Comparison of ENCODE assay signal across 8 mouse cellular contexts in genomic region chr9:121718792-121719318, GRCm38 (mm10). TPM values are rescaled to one million over a fixed set of nuclear protein-coding genes. Genes with fewer than 3 reads are reported as not detected.
DNase-seq lines count a peak whose midpoint lies in the region; ATAC-seq lines count a peak whose summit lies in the region.

Nktr (plus strand) TSS chr9:121719169.

- H3K9ac ChIP-seq in heart, embryonic 14.5 days (ENCODE audit: low read length): peak within 1 kb of the TSS; percentile 93
- H3K9ac ChIP-seq in liver, embryonic 13.5 days: peak within 1 kb of the TSS; percentile 94
- peak within 1 kb of the TSS; percentile 99 for H3K9ac ChIP-seq in stomach, embryonic 16.5 days (ENCODE audit: low read length)

- H3K27ac ChIP-seq in heart, embryonic 14.5 days (replicated peaks in 1 of 2; ENCODE audit: control insufficient read depth in 1 of 2, insufficient read depth in 1 of 2, low read depth in 2 of 2, low read length in 2 of 2): peak within 1 kb of the TSS; percentile 95 to 96
- peak within 1 kb of the TSS; percentile 96 for H3K27ac ChIP-seq in liver, embryonic 13.5 days
- H3K27ac ChIP-seq in stomach, embryonic 16.5 days (ENCODE audit: low read length): peak within 1 kb of the TSS; percentile 98

- peak; percentile 96 for DNase-seq in c-Kit-negative CD71-positive TER-119-positive erythroid progenitor cells, embryonic 14.5 days (ENCODE audit: low read depth, low spot score)
- peak; percentile 98 for DNase-seq in fibroblast of lung, adult 2 months (ENCODE audit: low read depth)
- DNase-seq in kidney, postnatal 14 days: peak; percentile 99
- peak; percentile 98 for DNase-seq in liver, embryonic 13.5 days
- DNase-seq in neural tube, embryonic 10.5 days (ENCODE audit: extremely low spot score, low spot score): peak; percentile 94

- H3K4me1 ChIP-seq in heart, embryonic 14.5 days (ENCODE audit: control insufficient read depth in 2 of 2, insufficient read depth in 2 of 2, low read length in 2 of 2): peaks cover 4 to 19% of the 10 kb centered on the region in 2 experiments
- peaks cover 34% of the 10 kb centered on the region for H3K4me1 ChIP-seq in liver, embryonic 13.5 days (replicated peaks)
- peaks cover 9% of the 10 kb centered on the region; the same call in 1 of the 2 replicates for H3K4me1 ChIP-seq in stomach, embryonic 16.5 days (ENCODE audit: control insufficient read depth, insufficient read depth, low read length)

- H3K4me2 ChIP-seq in heart, embryonic 14.5 days (ENCODE audit: low read length): peak within 1 kb of the TSS; percentile 77
- peak within 1 kb of the TSS; percentile 95 for H3K4me2 ChIP-seq in liver, embryonic 13.5 days
- H3K4me2 ChIP-seq in stomach, embryonic 16.5 days (ENCODE audit: low read depth, low read length): peak within 1 kb of the TSS; percentile 92

- H3K36me3 ChIP-seq in heart, embryonic 14.5 days (ENCODE audit: control insufficient read depth, insufficient read depth, low read length): peaks cover 7% of the 10 kb centered on the region
- 0 out of 2 replicates have a peak, but pooled peaks cover 3% of the 10 kb centered on the region for H3K36me3 ChIP-seq in liver, embryonic 13.5 days
- H3K36me3 ChIP-seq in stomach, embryonic 16.5 days (ENCODE audit: control insufficient read depth, insufficient read depth, low read length): no peaks in the 10 kb centered on the region

- H3K4me3 ChIP-seq in heart, embryonic 14.5 days (ENCODE audit: control insufficient read depth in 1 of 2, insufficient read depth in 1 of 2, low read depth in 1 of 2, low read length in 2 of 2): peak within 1 kb of the TSS; percentile 70 to 73
- peak within 1 kb of the TSS; percentile 80 for H3K4me3 ChIP-seq in liver, embryonic 13.5 days (replicated peaks)
- H3K4me3 ChIP-seq in stomach, embryonic 16.5 days (replicated peaks; ENCODE audit: low read length): peak within 1 kb of the TSS; percentile 92

- H3K27me3 ChIP-seq in heart, embryonic 14.5 days (ENCODE audit: control insufficient read depth, insufficient read depth, low read length): no peaks in the 10 kb centered on the region
- H3K27me3 ChIP-seq in liver, embryonic 13.5 days: no peaks in the 10 kb centered on the region
- no peaks in the 10 kb centered on the region for H3K27me3 ChIP-seq in stomach, embryonic 16.5 days (ENCODE audit: control insufficient read depth, insufficient read depth, low read length)

- H3K9me3 ChIP-seq in heart, embryonic 14.5 days (ENCODE audit: control insufficient read depth, low read length): no peaks in the 10 kb centered on the region
- 0 out of 2 replicates have a peak, but pooled peaks cover 2% of the 10 kb centered on the region for H3K9me3 ChIP-seq in liver, embryonic 13.5 days (replicated peaks)
- no peaks in the 10 kb centered on the region for H3K9me3 ChIP-seq in stomach, embryonic 16.5 days (replicated peaks; ENCODE audit: control insufficient read depth, low read length)

- peak; percentile 89 for ATAC-seq in CD4-positive, CD25-positive, alpha-beta regulatory T cell, adult 4 months
- ATAC-seq in heart, embryonic 14.5 days (ENCODE audit: insufficient number of reproducible peaks, insufficient read depth, low FRiP score, low read depth): peak; percentile 99
- ATAC-seq in liver, embryonic 13.5 days (ENCODE audit: low read depth): peak; percentile 98
- ATAC-seq in stomach, embryonic 16.5 days (ENCODE audit: insufficient read depth, low FRiP score): peak; percentile 100

- 1% methylated on average over 48 of the region's 61 CpGs for WGBS in heart, embryonic 14.5 days
- under 1% methylated on average over 61 of the region's 61 CpGs for WGBS in liver, embryonic 13.5 days (ENCODE audit: insufficient replicate concordance)
- WGBS in stomach, embryonic 16.5 days: under 1% methylated on average over 51 of the region's 61 CpGs

RNA-seq across cellular contexts. Expression of gene Nktr, which starts in this region (rescaled TPM):
- polyA plus RNA-seq in CD4-positive, CD25-positive, alpha-beta regulatory T cell, adult 4 months (2017; shearing (Covaris generic)): 100 to 1,000 TPM; 104 to 128 TPM
- 48.7 and 50.4 TPM in 2 replicates for polyA plus RNA-seq in heart, embryonic 14.5 days (2014; fragmentation: Nextera tagmentation; extraction: Ambion mirVana)
- polyA plus RNA-seq in liver, embryonic 13.5 days (2015; fragmentation: Nextera tagmentation; extraction: Ambion mirVana): 29.7 and 33.3 TPM in 2 replicates
- 54.7 and 55.6 TPM in 2 replicates for polyA plus RNA-seq in stomach, embryonic 16.5 days (2015; fragmentation: Nextera tagmentation; extraction: Ambion mirVana)

Comparison
In these comparisons a context has a peak if more than half of its experiments do, and no peak if none do; other contexts are left out.
1. Peak in every context shown above with its lines: DNase-seq, ATAC-seq, H3K4me3 ChIP-seq and H3K27ac ChIP-seq.